9 mouse cellular contexts compared by ENCODE assay signal in the genomic region with DNA sequence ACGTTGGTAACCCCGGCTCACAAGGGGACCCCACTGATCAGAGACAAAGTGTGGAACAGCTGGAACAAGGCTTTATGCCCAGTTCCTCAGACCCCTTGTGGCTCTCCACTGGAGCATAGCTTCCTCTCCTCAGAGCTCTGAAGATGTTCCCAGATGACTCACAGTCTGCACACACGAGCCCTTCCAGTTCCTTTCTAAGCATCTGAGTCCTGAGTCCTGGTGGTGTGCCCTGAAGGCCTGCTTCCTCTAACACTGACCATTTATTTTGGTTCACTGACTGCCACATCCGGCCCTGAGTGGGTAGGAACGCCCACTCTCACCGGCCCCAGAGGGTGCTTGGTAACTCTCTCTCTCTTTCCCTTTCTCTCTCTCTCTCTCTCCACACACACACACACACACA. TPM values are rescaled to one million over a fixed set of nuclear protein-coding genes. Genes with fewer than 3 reads are reported as not detected.
DNase-seq lines count a peak whose midpoint lies in the region; ATAC-seq and TF ChIP-seq lines count a peak whose summit lies in the region.
"Had no signal": no experiment of that assay in that cellular context is flagged by ENCODE, and none has a peak within 500 bp of the region (broad histone marks: within the 10 kb centered on the region; RNA-seq: fewer than 3 reads in every experiment).

No protein-coding gene starts in this region.

- H3K36me3 ChIP-seq in heart, embryonic 12.5 days, result no peaks in the 10 kb centered on the region
- no peaks in the 10 kb centered on the region for H3K36me3 ChIP-seq in liver, postnatal 0 days (replicated peaks; ENCODE audit: insufficient read depth, low read length)
- H3K36me3 ChIP-seq in splenic B cell, adult 2 months (ENCODE audit: control insufficient read depth, insufficient read depth, low read length, poor library complexity, severe bottlenecking), result no peaks in the 10 kb centered on the region
- no peaks in the 10 kb centered on the region for H3K36me3 ChIP-seq in midbrain, embryonic 13.5 days
- H3K36me3 ChIP-seq: lung, embryonic 15.5 days had no signal

- H3K27ac ChIP-seq in heart, embryonic 12.5 days (ENCODE audit: poor library complexity, severe bottlenecking), result no peak overlapping the region
- H3K27ac ChIP-seq in liver, postnatal 0 days (ENCODE audit: low read depth), result peak overlapping the region; percentile 44
- H3K27ac ChIP-seq in midbrain, embryonic 13.5 days, result no peak overlapping the region
- H3K27ac ChIP-seq: lung, embryonic 15.5 days had no signal

- no peak overlapping the region for H3K4me2 ChIP-seq in heart, embryonic 12.5 days
- no peak overlapping the region for H3K4me2 ChIP-seq in liver, postnatal 0 days (ENCODE audit: low read depth, low read length)
- H3K4me2 ChIP-seq in midbrain, embryonic 13.5 days (replicated peaks), result no peak overlapping the region
- H3K4me2 ChIP-seq: lung, embryonic 15.5 days had no signal

- H3K4me3 ChIP-seq in heart, embryonic 12.5 days, result no peak overlapping the region
- H3K4me3 ChIP-seq in liver, postnatal 0 days (ENCODE audit: low read depth, low read length), result no peak overlapping the region
- H3K4me3 ChIP-seq in midbrain, embryonic 13.5 days (replicated peaks), result no peak overlapping the region
- H3K4me3 ChIP-seq: lung, embryonic 15.5 days had no signal

- H3K9ac ChIP-seq in heart, embryonic 12.5 days, result no peak overlapping the region
- no peak overlapping the region for H3K9ac ChIP-seq in liver, postnatal 0 days (replicated peaks)
- H3K9ac ChIP-seq in midbrain, embryonic 13.5 days (replicated peaks), result no peak overlapping the region
- H3K9ac ChIP-seq: lung, embryonic 15.5 days had no signal

- no peak for TF ChIP-seq EP300 in liver, postnatal 0 days (IDR thresholded peaks at IDR 0.05; ENCODE audit: low read depth)

- H3K4me1 ChIP-seq in heart, embryonic 12.5 days (replicated peaks), result peaks cover 3% of the 10 kb centered on the region; the same call in 1 of the 2 replicates
- H3K4me1 ChIP-seq in liver, postnatal 0 days (ENCODE audit: insufficient read depth), result peaks cover 7% of the 10 kb centered on the region
- H3K4me1 ChIP-seq in midbrain, embryonic 13.5 days (replicated peaks), result no peaks in the 10 kb centered on the region
- H3K4me1 ChIP-seq: lung, embryonic 15.5 days had no signal

- peak; percentile 33 for DNase-seq in heart, adult 8-10 months (ENCODE audit: low spot score)
- peak; percentile 40 to 53 for DNase-seq in right cerebral cortex, postnatal 10 days (ENCODE audit: low spot score in 2 of 2)
- no peak for DNase-seq in right cerebral cortex, postnatal 36 days (ENCODE audit: low spot score in 2 of 2)
- DNase-seq in liver, postnatal 0 days, result peak; percentile 43
- peak; percentile 79 for DNase-seq in splenic B cell, adult 2 months (ENCODE audit: low read depth, low spot score)
- DNase-seq in adrenal gland, postnatal 10 days, result no peak

- no peaks in the 10 kb centered on the region for H3K9me3 ChIP-seq in heart, embryonic 12.5 days (replicated peaks)
- no peaks in the 10 kb centered on the region for H3K9me3 ChIP-seq in liver, postnatal 0 days (ENCODE audit: low read length)
- H3K9me3 ChIP-seq in midbrain, embryonic 13.5 days, result no peaks in the 10 kb centered on the region
- H3K9me3 ChIP-seq: lung, embryonic 15.5 days had no signal

- no peak for TF ChIP-seq CTCF in liver, postnatal 0 days (IDR thresholded peaks at IDR 0.05; ENCODE audit: low read depth)

- WGBS in heart, embryonic 12.5 days, result 62% methylated on average over 6 of the region's 6 CpGs
- 25% methylated on average over 6 of the region's 6 CpGs for WGBS in liver, postnatal 0 days (ENCODE audit: insufficient replicate concordance)
- 72% methylated on average over 6 of the region's 6 CpGs for WGBS in midbrain, embryonic 13.5 days

- ATAC-seq in heart, embryonic 12.5 days (ENCODE audit: insufficient number of reproducible peaks, low FRiP score), result no peak
- ATAC-seq in liver, postnatal 0 days, result peak; percentile 55
- no peak for ATAC-seq in midbrain, embryonic 13.5 days

- H3K27me3 ChIP-seq in heart, embryonic 12.5 days (replicated peaks), result no peaks in the 10 kb centered on the region; the same call in 1 of the 2 replicates
- H3K27me3 ChIP-seq in liver, postnatal 0 days (ENCODE audit: insufficient read depth, low read length), result no peaks in the 10 kb centered on the region
- H3K27me3 ChIP-seq in splenic B cell, adult 2 months (ENCODE audit: control insufficient read depth, insufficient read depth, low read length, poor library complexity, severe bottlenecking), result no peaks in the 10 kb centered on the region
- no peaks in the 10 kb centered on the region for H3K27me3 ChIP-seq in midbrain, embryonic 13.5 days

RNA-seq across cellular contexts. Expression of gene Dbi, which starts 21.4 kb away (rescaled TPM):
- total RNA-seq in heart, adult 8-10 months (2022), result 100 to 1,000 TPM; 239 to 289 (median 263) TPM
- polyA plus RNA-seq in heart, embryonic 12.5 days (2016; fragmentation: Nextera tagmentation; extraction: Ambion mirVana), result 655 and 695 TPM in 2 replicates
- polyA plus RNA-seq in liver, postnatal 0 days (2015; fragmentation: Nextera tagmentation; extraction: Ambion mirVana), result 2,261 and 2,342 TPM in 2 replicates
- polyA plus RNA-seq in midbrain, embryonic 13.5 days (2015; fragmentation: Nextera tagmentation; extraction: Ambion mirVana), result 654 and 688 TPM in 2 replicates
- 1,000 to 10,000 TPM; 1,131 to 1,191 TPM for total RNA-seq in adrenal gland, postnatal 10 days (2021)

RNA-seq across cellular contexts. Expression of gene 3110009E18Rik, which starts 21.5 kb away (rescaled TPM):
- total RNA-seq in heart, adult 8-10 months (2022), result 1 to 10 TPM; 2.7 to 7.8 (median 5.1) TPM
- polyA plus RNA-seq in heart, embryonic 12.5 days (2016; fragmentation: Nextera tagmentation; extraction: Ambion mirVana), result 11.8 and 14.1 TPM in 2 replicates
- 5.1 and 5.5 TPM in 2 replicates for polyA plus RNA-seq in liver, postnatal 0 days (2015; fragmentation: Nextera tagmentation; extraction: Ambion mirVana)
- polyA plus RNA-seq in midbrain, embryonic 13.5 days (2015; fragmentation: Nextera tagmentation; extraction: Ambion mirVana), result 20.7 and 21.8 TPM in 2 replicates
- total RNA-seq in adrenal gland, postnatal 10 days (2021), result 10 to 100 TPM in 1 of 2 experiments, 1 to 10 TPM in 1; 9.9 to 12.4 TPM

RNA-seq across cellular contexts. Expression of gene Tmem37, which starts 25.6 kb away (rescaled TPM):
- 1 to 10 TPM; 6.3 to 8.5 (median 7.1) TPM for total RNA-seq in heart, adult 8-10 months (2022)
- polyA plus RNA-seq in heart, embryonic 12.5 days (2016; fragmentation: Nextera tagmentation; extraction: Ambion mirVana), result 14.3 and 15.0 TPM in 2 replicates
- polyA plus RNA-seq in liver, postnatal 0 days (2015; fragmentation: Nextera tagmentation; extraction: Ambion mirVana), result 194 and 201 TPM in 2 replicates
- polyA plus RNA-seq in midbrain, embryonic 13.5 days (2015; fragmentation: Nextera tagmentation; extraction: Ambion mirVana), result 6.0 and 6.2 TPM in 2 replicates
- total RNA-seq in adrenal gland, postnatal 10 days (2021), result 10 to 100 TPM; 24.6 to 25.8 TPM

Comparison
In these comparisons a context has a peak if more than half of its experiments do, and no peak if none do; other contexts are left out.
1. DNase-seq: peak in heart, adult 8-10 months (single experiment), right cerebral cortex, postnatal 10 days (2 of 2), liver, postnatal 0 days (single experiment) and splenic B cell, adult 2 months (single experiment); none in right cerebral cortex, postnatal 36 days (0 of 2) and adrenal gland, postnatal 10 days (single experiment).
2. RNA of gene Tmem37, which starts 25.6 kb away (polyA plus RNA-seq): 194 to 201 TPM in liver, postnatal 0 days; 14.3 to 15.0 TPM in heart, embryonic 12.5 days and 6.0 to 6.2 TPM in midbrain, embryonic 13.5 days; every median in the first group is over 10 times any median in the second.